Mouse (Mus musculus) bone marrow macrophage, adult 2 months (primary cell): ENCODE measurements around the gene Fbxo9.

Source experiments
- CTCF ChIP-seq: IDR thresholded peaks from 2 replicates; pipeline ENCODE4 v1.5.1; 2012; ENCODE audit warnings: low read depth, mild to moderate bottlenecking, low read length, moderate library complexity
- POLR2A ChIP-seq: IDR thresholded peaks from 2 replicates; pipeline ENCODE4 v1.6.1; 2012; ENCODE audit warnings: mild to moderate bottlenecking, low read depth, low read length, borderline replicate concordance

GRCm38 (mm10) chr9:78050452-78050970, 58.4 kb downstream of the Fbxo9 start:
- TF ChIP-seq POLR2A (no peak), CTCF (no peak)
